ENCODE assay signal across 13 mouse cellular contexts in the genomic region with DNA sequence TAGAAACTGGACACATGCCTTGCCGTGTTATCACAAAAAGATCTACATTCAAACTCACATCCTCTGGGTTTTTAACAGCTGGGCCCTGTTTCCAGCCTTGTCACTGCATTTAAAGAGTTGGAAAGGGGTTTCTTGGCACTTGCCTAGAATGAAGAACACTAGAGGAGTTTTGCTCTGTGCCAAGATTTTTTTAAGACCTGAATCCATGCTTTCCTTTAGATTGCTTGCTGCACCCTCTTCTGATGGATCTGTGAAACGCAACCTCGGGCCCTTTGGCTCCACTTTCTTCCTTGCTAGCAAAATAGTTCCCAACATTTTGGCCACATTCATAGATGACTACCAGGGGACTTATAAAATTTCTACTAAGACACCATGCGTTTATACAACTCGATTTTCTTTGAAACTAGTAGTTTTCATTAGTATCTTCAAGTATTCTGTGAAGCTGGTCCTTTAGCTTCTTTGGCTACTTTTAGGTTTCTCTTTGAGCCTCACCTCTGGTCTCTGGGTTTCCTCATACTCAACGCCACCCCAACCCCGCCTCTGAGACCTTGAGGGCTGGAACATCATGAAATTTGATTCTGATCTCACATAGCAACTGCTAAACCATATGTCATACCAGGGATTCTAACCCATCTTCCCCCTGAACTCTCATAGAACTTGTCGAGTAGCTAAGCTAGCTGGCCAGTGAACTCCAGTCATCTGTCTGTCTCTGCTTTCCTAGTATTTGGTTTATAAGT. TPM values are rescaled to one million over a fixed set of nuclear protein-coding genes. Genes with fewer than 3 reads are reported as not detected.
DNase-seq lines count a peak whose midpoint lies in the region; ATAC-seq and TF ChIP-seq lines count a peak whose summit lies in the region.
"Had no signal": no experiment of that assay in that cellular context is flagged by ENCODE, and none has a peak within 500 bp of the region (broad histone marks: within the 10 kb centered on the region; RNA-seq: fewer than 3 reads in every experiment).

No protein-coding gene starts in this region.

- TF ChIP-seq POLR2A in ES-Bruce4 (IDR thresholded peaks at IDR 0.05; ENCODE audit: insufficient read depth, low read length): no peak
- TF ChIP-seq POLR2A in cortical plate, adult 2 months (IDR thresholded peaks at IDR 0.05; ENCODE audit: extremely low read depth, insufficient read depth, low read length): no peak

- H3K9me3 ChIP-seq in heart, postnatal 0 days (replicated peaks; ENCODE audit: control insufficient read depth, low read length): no peaks in the 10 kb centered on the region
- H3K9me3 ChIP-seq in heart, embryonic 12.5 days (replicated peaks): no peaks in the 10 kb centered on the region
- H3K9me3 ChIP-seq in liver, embryonic 12.5 days (replicated peaks): no peaks in the 10 kb centered on the region
- no peaks in the 10 kb centered on the region for H3K9me3 ChIP-seq in liver, embryonic 11.5 days (ENCODE audit: control insufficient read depth, low read length)
- H3K9me3 ChIP-seq in ES-Bruce4 (replicated peaks; ENCODE audit: control insufficient read depth, insufficient read depth, low read length, poor library complexity, severe bottlenecking): no peaks in the 10 kb centered on the region
- H3K9me3 ChIP-seq: hindbrain, embryonic 10.5 days had no signal

- no peak overlapping the region for H3K9ac ChIP-seq in heart, postnatal 0 days (replicated peaks; ENCODE audit: low read depth, low read length)
- H3K9ac ChIP-seq in heart, embryonic 12.5 days: no peak overlapping the region
- H3K9ac ChIP-seq in liver, embryonic 12.5 days: no peak overlapping the region; the same call in 1 of the 2 replicates
- H3K9ac ChIP-seq in liver, embryonic 11.5 days (ENCODE audit: low read depth, low read length): no peak overlapping the region
- H3K9ac ChIP-seq in ES-Bruce4 (ENCODE audit: low read depth, poor library complexity, severe bottlenecking): no peak overlapping the region

- no peaks in the 10 kb centered on the region for H3K36me3 ChIP-seq in heart, postnatal 0 days (replicated peaks; ENCODE audit: control insufficient read depth, insufficient read depth, low read length)
- no peaks in the 10 kb centered on the region for H3K36me3 ChIP-seq in heart, embryonic 12.5 days
- H3K36me3 ChIP-seq in liver, embryonic 12.5 days: no peaks in the 10 kb centered on the region
- H3K36me3 ChIP-seq in liver, embryonic 11.5 days (ENCODE audit: control insufficient read depth, insufficient read depth, low read length): no peaks in the 10 kb centered on the region
- no peaks in the 10 kb centered on the region for H3K36me3 ChIP-seq in ES-Bruce4 (ENCODE audit: control insufficient read depth, insufficient read depth, low read length, poor library complexity, severe bottlenecking)
- H3K36me3 ChIP-seq: hindbrain, embryonic 10.5 days had no signal

- no peak for ATAC-seq in heart, postnatal 0 days (ENCODE audit: insufficient read depth, low read depth)
- no peak for ATAC-seq in heart, embryonic 12.5 days (ENCODE audit: insufficient number of reproducible peaks, low FRiP score)
- no peak for ATAC-seq in liver, embryonic 12.5 days
- no peak for ATAC-seq in liver, embryonic 11.5 days (replicated peaks; ENCODE audit: low FRiP score)

- TF ChIP-seq EP300 in heart, postnatal 0 days (IDR thresholded peaks at IDR 0.05; ENCODE audit: low read depth): no peak
- no peak for TF ChIP-seq EP300 in ES-Bruce4 (IDR thresholded peaks at IDR 0.05; ENCODE audit: insufficient read depth, low read depth, low read length)

- H3K27me3 ChIP-seq in heart, postnatal 0 days (ENCODE audit: control insufficient read depth, insufficient read depth, low read length): no peaks in the 10 kb centered on the region
- no peaks in the 10 kb centered on the region for H3K27me3 ChIP-seq in heart, embryonic 12.5 days (replicated peaks)
- H3K27me3 ChIP-seq in liver, embryonic 12.5 days (replicated peaks): no peaks in the 10 kb centered on the region
- H3K27me3 ChIP-seq in liver, embryonic 11.5 days (replicated peaks; ENCODE audit: control insufficient read depth, insufficient read depth, low read length): no peaks in the 10 kb centered on the region
- H3K27me3 ChIP-seq in ES-Bruce4 (ENCODE audit: control insufficient read depth, insufficient read depth, low read length, poor library complexity, severe bottlenecking): no peaks in the 10 kb centered on the region

- DNase-seq in heart, postnatal 0 days (ENCODE audit: low spot score): peak; percentile 17
- no peak for DNase-seq in liver, embryonic 11.5 days (ENCODE audit: low spot score)
- DNase-seq in thymus, postnatal 0 days (ENCODE audit: low spot score): no peak
- DNase-seq in spleen, adult 12 weeks (ENCODE audit: low spot score): no peak
- DNase-seq: cerebellum, adult 9-10 months; layer of hippocampus, adult 9-11 months; thymus, postnatal 14 days had no signal

- no peak overlapping the region for H3K27ac ChIP-seq in heart, postnatal 0 days (ENCODE audit: low read depth)
- no peak overlapping the region for H3K27ac ChIP-seq in heart, embryonic 12.5 days (ENCODE audit: poor library complexity, severe bottlenecking)
- peak overlapping the region; percentile 56 for H3K27ac ChIP-seq in liver, embryonic 12.5 days
- H3K27ac ChIP-seq in liver, embryonic 11.5 days (ENCODE audit: low read depth, low read length): no peak overlapping the region
- H3K27ac ChIP-seq in ES-Bruce4 (ENCODE audit: insufficient read depth, low read length): no peak overlapping the region
- H3K27ac ChIP-seq in cortical plate, adult 2 months (ENCODE audit: insufficient read depth, low read length): no peak overlapping the region
- H3K27ac ChIP-seq: hindbrain, embryonic 10.5 days; macrophage had no signal

- H3K4me3 ChIP-seq in heart, postnatal 0 days (ENCODE audit: low read depth, low read length): no peak overlapping the region
- no peak overlapping the region for H3K4me3 ChIP-seq in heart, embryonic 12.5 days
- no peak overlapping the region for H3K4me3 ChIP-seq in liver, embryonic 12.5 days
- H3K4me3 ChIP-seq in liver, embryonic 11.5 days (ENCODE audit: low read depth, low read length): no peak overlapping the region
- H3K4me3 ChIP-seq in ES-Bruce4 (ENCODE audit: low read depth, low read length): no peak overlapping the region
- no peak overlapping the region for H3K4me3 ChIP-seq in cortical plate, adult 2 months (ENCODE audit: insufficient read depth, low read length)
- H3K4me3 ChIP-seq: hindbrain, embryonic 10.5 days had no signal

- H3K4me2 ChIP-seq in heart, postnatal 0 days (ENCODE audit: low read depth, low read length): no peak overlapping the region
- no peak overlapping the region for H3K4me2 ChIP-seq in heart, embryonic 12.5 days
- peak overlapping the region; percentile 19 for H3K4me2 ChIP-seq in liver, embryonic 12.5 days
- H3K4me2 ChIP-seq in liver, embryonic 11.5 days: no peak overlapping the region

- no peaks in the 10 kb centered on the region for H3K4me1 ChIP-seq in heart, postnatal 0 days (ENCODE audit: control insufficient read depth, insufficient read depth)
- H3K4me1 ChIP-seq in heart, embryonic 12.5 days (replicated peaks): no peaks in the 10 kb centered on the region
- peaks cover 56% of the 10 kb centered on the region for H3K4me1 ChIP-seq in liver, embryonic 12.5 days
- peaks cover 6% of the 10 kb centered on the region for H3K4me1 ChIP-seq in liver, embryonic 11.5 days (replicated peaks; ENCODE audit: control insufficient read depth, insufficient read depth, low read length)
- no peaks in the 10 kb centered on the region for H3K4me1 ChIP-seq in ES-Bruce4 (ENCODE audit: control insufficient read depth, insufficient read depth, low read length)
- H3K4me1 ChIP-seq in cortical plate, adult 2 months (ENCODE audit: control insufficient read depth, insufficient read depth, low read length): no peaks in the 10 kb centered on the region
- H3K4me1 ChIP-seq: hindbrain, embryonic 10.5 days had no signal

- 59% methylated on average over 8 of the region's 8 CpGs for WGBS in heart, postnatal 0 days
- 64% methylated on average over 8 of the region's 8 CpGs for WGBS in heart, embryonic 12.5 days
- 60% methylated on average over 8 of the region's 8 CpGs for WGBS in liver, embryonic 12.5 days (ENCODE audit: insufficient replicate concordance)
- 73% methylated on average over 8 of the region's 8 CpGs for WGBS in liver, embryonic 11.5 days

- peak; percentile 12; the same call in 1 of the 2 replicates for TF ChIP-seq CTCF in heart, postnatal 0 days (IDR thresholded peaks at IDR 0.05; ENCODE audit: low read depth)
- peak; percentile 8 for TF ChIP-seq CTCF in ES-Bruce4 (IDR thresholded peaks at IDR 0.05; ENCODE audit: low read depth, low read length)
- TF ChIP-seq CTCF in cortical plate, adult 2 months (IDR thresholded peaks at IDR 0.05; ENCODE audit: extremely low read depth, insufficient read depth, low read length): peak; percentile 45

RNA-seq across cellular contexts. Expression of a gene that starts 11.7 kb away (rescaled TPM):
- 1.1 TPM in 1 of 2 replicates, not detected in the other for total RNA-seq in heart, postnatal 0 days (2014; rRNA removed; ENCODE audit: low replicate concordance)
- polyA plus RNA-seq in heart, postnatal 0 days (2015; fragmentation: Nextera tagmentation; extraction: Ambion mirVana): 0.15 TPM in 1 of 2 replicates, not detected in the other
- polyA plus RNA-seq in heart, embryonic 12.5 days (2016; fragmentation: Nextera tagmentation; extraction: Ambion mirVana): 0.18 TPM in 1 of 2 replicates, not detected in the other
- polyA plus RNA-seq in liver, embryonic 12.5 days (2016; fragmentation: Nextera tagmentation; extraction: Ambion mirVana): 10.1 and 10.3 TPM in 2 replicates
- 13.6 and 15.2 TPM in 2 replicates for polyA plus RNA-seq in liver, embryonic 11.5 days (2014; fragmentation: Nextera tagmentation; extraction: Ambion mirVana)
- polyA plus RNA-seq in ES-Bruce4 (2011; ENCODE audit: insufficient read depth, insufficient read length, low read depth, missing spikeins): not detected in 2 replicates
- polyA plus RNA-seq in cortical plate, adult 2 months (2012; rRNA removed): 1.8 and 2.6 TPM in 2 replicates
- polyA plus RNA-seq in thymus, postnatal 0 days (2015; fragmentation: Nextera tagmentation; extraction: Ambion mirVana): 1.2 and 1.3 TPM in 2 replicates

RNA-seq across cellular contexts. Expression of a gene that starts 35.5 kb away (rescaled TPM):
- total RNA-seq in heart, postnatal 0 days (2014; rRNA removed; ENCODE audit: low replicate concordance): 21.3 and 26.6 TPM in 2 replicates
- polyA plus RNA-seq in heart, postnatal 0 days (2015; fragmentation: Nextera tagmentation; extraction: Ambion mirVana): 25.7 and 26.2 TPM in 2 replicates
- polyA plus RNA-seq in heart, embryonic 12.5 days (2016; fragmentation: Nextera tagmentation; extraction: Ambion mirVana): 34.9 and 35.6 TPM in 2 replicates
- 6.2 and 6.7 TPM in 2 replicates for polyA plus RNA-seq in liver, embryonic 12.5 days (2016; fragmentation: Nextera tagmentation; extraction: Ambion mirVana)
- 19.6 and 24.3 TPM in 2 replicates for polyA plus RNA-seq in liver, embryonic 11.5 days (2014; fragmentation: Nextera tagmentation; extraction: Ambion mirVana)
- 1.9 and 2.0 TPM in 2 replicates for polyA plus RNA-seq in ES-Bruce4 (2011; ENCODE audit: insufficient read depth, insufficient read length, low read depth, missing spikeins)
- polyA plus RNA-seq in cortical plate, adult 2 months (2012; rRNA removed): 7.5 and 8.1 TPM in 2 replicates
- polyA plus RNA-seq in thymus, postnatal 0 days (2015; fragmentation: Nextera tagmentation; extraction: Ambion mirVana): 0.81 and 1.1 TPM in 2 replicates
